Mouse (Mus musculus): Measurements from ENCODE around the gene Gna13.

Gna13 gene

GRCm38 (mm10) chr11:109349652-109350316 lies 12.8 kb upstream of the Gna13 start:
- DNase-seq (ENCODE audit: low spot score in 2 of 2), result no peak

GRCm38 (mm10) chr11:109350317-109350714 lies 12.3 kb upstream of the Gna13 start:
- no peak for DNase-seq (ENCODE audit: low spot score in 2 of 2)

GRCm38 (mm10) chr11:109351489-109351888 lies 11.1 kb upstream of the Gna13 start:
- no peak for DNase-seq (ENCODE audit: low spot score in 2 of 2)

- no peak for DNase-seq (ENCODE audit: low spot score in 2 of 2)
Measured at GRCm38 (mm10) chr11:109353391-109354235, 9.0 kb upstream of the Gna13 start.

GRCm38 (mm10) chr11:109354236-109354613 lies 8.4 kb upstream of the Gna13 start:
- no peak for DNase-seq (ENCODE audit: low spot score in 2 of 2)

GRCm38 (mm10) chr11:109355771-109356388 lies 6.8 kb upstream of the Gna13 start:
- no peak for DNase-seq (ENCODE audit: low spot score in 2 of 2)

- no peak for DNase-seq (ENCODE audit: low spot score in 2 of 2)
Measured at GRCm38 (mm10) chr11:109357171-109357570, 5.5 kb upstream of the Gna13 start.

- peak in 1 of 2 experiments; percentile 44 for DNase-seq (ENCODE audit: low spot score in 2 of 2)
Measured at GRCm38 (mm10) chr11:109358549-109358948, 4.1 kb upstream of the Gna13 start.

GRCm38 (mm10) chr11:109359043-109359752 lies 3.4 kb upstream of the Gna13 start:
- DNase-seq (ENCODE audit: low spot score in 2 of 2), result no peak

GRCm38 (mm10) chr11:109360102-109360501 lies 2.5 kb upstream of the Gna13 start:
- DNase-seq (ENCODE audit: low spot score in 2 of 2), result no peak

GRCm38 (mm10) chr11:109360581-109361040 lies 2.0 kb upstream of the Gna13 start:
- DNase-seq (ENCODE audit: low spot score in 2 of 2), result peak in 1 of 2 experiments; percentile 43

- no peak for DNase-seq (ENCODE audit: low spot score in 2 of 2)
Measured at GRCm38 (mm10) chr11:109361241-109361630, 1.4 kb upstream of the Gna13 start.

- DNase-seq (ENCODE audit: low spot score in 2 of 2), result no peak
Measured at GRCm38 (mm10) chr11:109361631-109362462, 784 bp upstream of the Gna13 start.

- no peak for DNase-seq (ENCODE audit: low spot score in 2 of 2)
Measured at GRCm38 (mm10) chr11:109363191-109364133, 831 bp downstream of the Gna13 start.

GRCm38 (mm10) chr11:109364337-109364736 lies 1.7 kb downstream of the Gna13 start:
- DNase-seq (ENCODE audit: low spot score in 2 of 2), result no peak

GRCm38 (mm10) chr11:109364881-109365280 lies 2.2 kb downstream of the Gna13 start:
- DNase-seq (ENCODE audit: low spot score in 2 of 2), result no peak

- DNase-seq (ENCODE audit: low spot score in 2 of 2), result no peak
Measured at GRCm38 (mm10) chr11:109365818-109366217, 3.2 kb downstream of the Gna13 start.

- DNase-seq (ENCODE audit: low spot score in 2 of 2), result no peak
Measured at GRCm38 (mm10) chr11:109366802-109367579, 4.4 kb downstream of the Gna13 start.

- DNase-seq (ENCODE audit: low spot score in 2 of 2), result no peak
Measured at GRCm38 (mm10) chr11:109369026-109369637, 6.5 kb downstream of the Gna13 start.

Data from frontal cortex, postnatal 36 days (tissue).